Mouse (Mus musculus): Measurements from ENCODE around the gene Fbxw10. TPM values are rescaled to one million over a fixed set of nuclear protein-coding genes. Genes with fewer than 3 reads are reported as not detected.

The Fbxw10 gene
- total RNA-seq, 2 experiments from 2014 or later = 0.17 to 0.26 TPM

GRCm38 (mm10) chr11:62891763-62892162 lies 44.9 kb downstream of the Fbxw10 start:
- DNase-seq (ENCODE audit: low spot score) = no peak
- intact Hi-C loops (cut with DNase I) = no loop called here

GRCm38 (mm10) chr11:62901699-62902323 lies 54.9 kb downstream of the Fbxw10 start:
- intact Hi-C loops (cut with DNase I) = loop anchor here (1.0 kb wide), 1 partner anchor 233 kb away; no protein-coding TSS in a partner anchor
- no peak for DNase-seq (ENCODE audit: low spot score)

GRCm38 (mm10) chr11:62903871-62904495 lies 57.1 kb downstream of the Fbxw10 start:
- DNase-seq (ENCODE audit: low spot score) = no peak
- intact Hi-C loops (cut with DNase I) = no loop called here

GRCm38 (mm10) chr11:62909720-62910306 lies 62.9 kb downstream of the Fbxw10 start:
- DNase-seq (ENCODE audit: low spot score) = no peak
- intact Hi-C loops (cut with DNase I) = no loop called here

GRCm38 (mm10) chr11:62911362-62911761 lies 64.5 kb downstream of the Fbxw10 start:
- DNase-seq (ENCODE audit: low spot score) = no peak
- intact Hi-C loops (cut with DNase I) = no loop called here

GRCm38 (mm10) chr11:62913141-62913540 lies 66.3 kb downstream of the Fbxw10 start:
- intact Hi-C loops (cut with DNase I) = no loop called here
- no peak for DNase-seq (ENCODE audit: low spot score)

- DNase-seq (ENCODE audit: low spot score) = no peak
- intact Hi-C loops (cut with DNase I) = no loop called here
These were observed 67.7 kb downstream of the Fbxw10 start for GRCm38 (mm10) chr11:62914532-62914931.

GRCm38 (mm10) chr11:62915486-62915885 lies 68.6 kb downstream of the Fbxw10 start:
- intact Hi-C loops (cut with DNase I) = no loop called here
- DNase-seq (ENCODE audit: low spot score) = no peak

GRCm38 (mm10) chr11:62916765-62917164 lies 69.9 kb downstream of the Fbxw10 start:
- intact Hi-C loops (cut with DNase I) = no loop called here
- no peak for DNase-seq (ENCODE audit: low spot score)

- no peak for DNase-seq (ENCODE audit: low spot score)
These were observed 73.3 kb downstream of the Fbxw10 start for GRCm38 (mm10) chr11:62919946-62920742.

GRCm38 (mm10) chr11:62920743-62921050 lies 73.8 kb downstream of the Fbxw10 start:
- intact Hi-C loops (cut with DNase I) = loop anchor here (1.0 to 5.0 kb wide), 3 partner anchors 77 to 244 kb away; no protein-coding TSS in a partner anchor

More at GRCm38 (mm10) chr11:62919946-62920742, 73.3 kb downstream of the Fbxw10 start:
- intact Hi-C loops (cut with DNase I) = loop anchor here (2.0 to 5.0 kb wide), 2 partner anchors 77 to 245 kb away; no protein-coding TSS in a partner anchor

GRCm38 (mm10) chr11:62921052-62921977 lies 74.4 kb downstream of the Fbxw10 start:
- intact Hi-C loops (cut with DNase I) = loop anchor here (1.0 to 5.0 kb wide), 3 partner anchors 76 to 243 kb away; no protein-coding TSS in a partner anchor
- DNase-seq (ENCODE audit: low spot score) = peak; percentile 86

More at GRCm38 (mm10) chr11:62920743-62921050, 73.8 kb downstream of the Fbxw10 start:
- no peak for DNase-seq (ENCODE audit: low spot score)

- peak; percentile 68 for DNase-seq (ENCODE audit: low spot score)
- intact Hi-C loops (cut with DNase I) = loop anchor here (5.0 kb wide), 1 partner anchor 73 kb away; no protein-coding TSS in a partner anchor
These were observed 77.4 kb downstream of the Fbxw10 start for GRCm38 (mm10) chr11:62924091-62924761.

Other genes starting within 250 kb of the Fbxw10 start
- gene Lrrc75a, start 198.5 kb upstream of the Fbxw10 start, total RNA-seq (2021) = 1 to 10 TPM; 4.9 to 6.4 TPM
- 1 to 10 TPM; 6.9 to 7.0 TPM for gene Mmgt2, start 198.4 kb upstream of the Fbxw10 start, total RNA-seq (2021)
- 1 to 10 TPM; 2.4 to 2.8 TPM for gene Zfp287, start 115.2 kb upstream of the Fbxw10 start, total RNA-seq (2021)
- not detected for gene Gm10428, start 94.0 kb upstream of the Fbxw10 start, total RNA-seq (2021)
- gene Zfp286, start 57.6 kb upstream of the Fbxw10 start, total RNA-seq (2021) = 1 to 10 TPM; 1.6 to 2.3 TPM
- 1 to 10 TPM; 5.4 to 6.5 TPM for gene Trim16, start 26.8 kb upstream of the Fbxw10 start, total RNA-seq (2021)
- 10 to 100 TPM; 20.4 to 23.6 TPM for gene Tvp23b, start 32.4 kb downstream of the Fbxw10 start, total RNA-seq (2021)
- not detected for gene Cdrt4, start 104.1 kb downstream of the Fbxw10 start, total RNA-seq (2021)
- not detected for gene Tekt3, start 214.6 kb downstream of the Fbxw10 start, total RNA-seq (2021)